Mouse (Mus musculus) Patski (cell line): ENCODE measurements around the gene Mlph. TPM values are rescaled to one million over a fixed set of nuclear protein-coding genes. Genes with fewer than 3 reads are reported as not detected.

ENCODE experiments used
- ATAC-seq: fragments of 100-300 bp; one replicate; pipeline ENCODE4 v1.8.0; 2021
- CTCF ChIA-PET: fragments of 350-600 bp; sonication (Branson Sonifier 250); formaldehyde crosslinking; loops from one replicate; lab custom pipeline; 2022; ENCODE audit warnings: inconsistent platforms; lab: Charles Lee
- POLR2A ChIA-PET: fragments of 350-600 bp; sonication (Branson Sonifier 250); formaldehyde crosslinking; loops from one replicate; lab custom pipeline; 2022; ENCODE audit warnings: antibody characterized with exemption, inconsistent platforms; lab: Charles Lee
- DNase-seq: peaks from one replicate; pipeline ENCODE4 v3.0.0-alpha.2; 2011; ENCODE audit warnings: low read depth, low spot score
- H3K27me3 ChIP-seq: fragments of 371-371 bp; one replicate; pipeline ENCODE4 v1.5.1; 2021
- CTCF ChIP-seq: fragments of 100-300 bp; IDR thresholded peaks from one replicate; pipeline ENCODE4 v1.5.1; 2021
- in situ Hi-C: fragments of 300-500 bp; cut with MboI; formaldehyde crosslinking; loops from 3 replicates; pipeline ENCODE4 v1.11.1; 2018; ENCODE audit warnings: low pct_unique_long_range_greater_than_20kb, mixed read lengths
- polyA plus RNA-seq: library from polyadenylated mRNA; unstranded; gene quantifications from one replicate; pipeline ENCODE4 v1.2.3, GENCODE M21; 2021

Mlph gene
- polyA plus RNA-seq, 1 experiment from 2014 or later: 0.03 TPM

GRCm38 (mm10) chr1:90896741-90897361 is 18.0 kb upstream of the Mlph start:
- H3K27me3 ChIP-seq: no peaks in the 10 kb centered on the region
- ATAC-seq: peak; percentile 89
- no peak for TF ChIP-seq CTCF
- ChIA-PET POLR2A (interaction anchor here (0.8 kb wide), 1 partner anchor 47 kb away, joined by 3 read pairs; no protein-coding TSS in a partner anchor), CTCF (interaction anchor here (1.4 kb wide), 1 partner anchor 60 kb away, joined by 5 read pairs; no protein-coding TSS in a partner anchor)
- in situ Hi-C loops: no loop called here
- DNase-seq: no peak

- CTCF ChIA-PET: interaction anchor here (0.8 to 1.4 kb wide), 3 partner anchors 50 to 194 kb away, joined by 3 to 5 read pairs (median 3); no protein-coding TSS in a partner anchor
These were observed 16.9 kb upstream of the Mlph start for GRCm38 (mm10) chr1:90898012-90898411.

GRCm38 (mm10) chr1:90899816-90900215 is 15.1 kb upstream of the Mlph start:
- in situ Hi-C loops: no loop called here

More at GRCm38 (mm10) chr1:90898012-90898411, 16.9 kb upstream of the Mlph start:
- in situ Hi-C loops: no loop called here
- POLR2A ChIA-PET: no interaction called here
- H3K27me3 ChIP-seq: no peaks in the 10 kb centered on the region
- TF ChIP-seq CTCF: no peak
- no peak for DNase-seq
- ATAC-seq: no peak

GRCm38 (mm10) chr1:90900406-90900805 is 14.5 kb upstream of the Mlph start:
- in situ Hi-C loops: no loop called here

More at GRCm38 (mm10) chr1:90899816-90900215, 15.1 kb upstream of the Mlph start:
- ChIA-PET CTCF (no interaction called here), POLR2A (interaction anchor here (0.6 kb wide), 1 partner anchor 266 kb away, joined by 3 read pairs; no protein-coding TSS in a partner anchor)
- TF ChIP-seq CTCF: no peak
- no peak for ATAC-seq
- no peak for DNase-seq
- no peaks in the 10 kb centered on the region for H3K27me3 ChIP-seq

GRCm38 (mm10) chr1:90901246-90901645 is 13.6 kb upstream of the Mlph start:
- in situ Hi-C loops: no loop called here
- no peak for ATAC-seq
- POLR2A ChIA-PET: no interaction called here
- H3K27me3 ChIP-seq: no peaks in the 10 kb centered on the region
- CTCF ChIA-PET: interaction anchor here (0.6 to 1.2 kb wide), 2 partner anchors 8 to 55 kb away, joined by 3 read pairs; no protein-coding TSS in a partner anchor
- no peak for DNase-seq
- TF ChIP-seq CTCF: no peak

More at GRCm38 (mm10) chr1:90900406-90900805, 14.5 kb upstream of the Mlph start:
- no peaks in the 10 kb centered on the region for H3K27me3 ChIP-seq
- CTCF ChIA-PET: interaction anchor here (1.2 kb wide), 1 partner anchor 9 kb away, joined by 3 read pairs; no protein-coding TSS in a partner anchor
- POLR2A ChIA-PET: no interaction called here
- no peak for TF ChIP-seq CTCF
- no peak for ATAC-seq
- no peak for DNase-seq

GRCm38 (mm10) chr1:90901681-90902208 is 13.1 kb upstream of the Mlph start:
- DNase-seq (no peak), ATAC-seq (no peak)
- CTCF ChIA-PET: interaction anchor here (0.6 kb wide), 1 partner anchor 55 kb away, joined by 3 read pairs; no protein-coding TSS in a partner anchor
- POLR2A ChIA-PET: no interaction called here
- in situ Hi-C loops: no loop called here
- H3K27me3 ChIP-seq: no peaks in the 10 kb centered on the region
- TF ChIP-seq CTCF: no peak

- CTCF ChIA-PET: no interaction called here
- no peaks in the 10 kb centered on the region for H3K27me3 ChIP-seq
- POLR2A ChIA-PET: no interaction called here
- in situ Hi-C loops: no loop called here
- no peak for DNase-seq
- ATAC-seq: no peak
- TF ChIP-seq CTCF: no peak
These were observed 12.1 kb upstream of the Mlph start for GRCm38 (mm10) chr1:90902751-90903150.

- TF ChIP-seq CTCF: no peak
- CTCF ChIA-PET: no interaction called here
- POLR2A ChIA-PET: interaction anchor here (0.9 kb wide), 1 partner anchor 10 kb away, joined by 3 read pairs; no protein-coding TSS in a partner anchor
- in situ Hi-C loops: no loop called here
- no peak for ATAC-seq
- H3K27me3 ChIP-seq: no peaks in the 10 kb centered on the region
- DNase-seq: no peak
These were observed 11.5 kb upstream of the Mlph start for GRCm38 (mm10) chr1:90903211-90903945.

GRCm38 (mm10) chr1:90903971-90904458 is 10.9 kb upstream of the Mlph start:
- DNase-seq: no peak
- H3K27me3 ChIP-seq: no peaks in the 10 kb centered on the region
- TF ChIP-seq CTCF: no peak
- CTCF ChIA-PET: no interaction called here
- ATAC-seq: no peak
- POLR2A ChIA-PET: interaction anchor here (0.9 kb wide), 1 partner anchor 11 kb away, joined by 3 read pairs; no protein-coding TSS in a partner anchor
- in situ Hi-C loops: no loop called here
